19 mouse cellular contexts compared by ENCODE assay signal in the genomic region with DNA sequence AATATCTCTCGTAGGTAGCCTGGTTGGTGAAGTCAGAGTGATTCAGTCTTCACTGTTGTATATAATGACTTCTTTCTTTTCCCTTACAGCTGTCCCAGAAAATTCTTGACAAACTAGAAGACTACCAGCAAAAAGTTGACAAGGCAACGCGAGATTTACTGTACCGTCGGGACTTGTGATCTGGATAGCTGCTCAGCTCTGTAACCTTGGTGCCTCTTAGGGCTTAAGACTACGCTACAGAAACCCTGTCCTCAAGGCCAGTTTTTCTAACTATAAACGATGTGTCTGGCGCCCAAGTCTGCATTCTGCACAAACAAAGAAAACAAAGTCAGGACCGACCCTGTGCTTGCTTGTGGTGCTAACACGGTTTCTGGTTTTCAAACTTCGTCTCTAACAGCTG. TPM values are rescaled to one million over a fixed set of nuclear protein-coding genes. Genes with fewer than 3 reads are reported as not detected.
"Had no signal": no experiment of that assay in that cellular context is flagged by ENCODE, and none has a peak within 500 bp of the region (broad histone marks: within the 10 kb centered on the region; RNA-seq: fewer than 3 reads in every experiment).

No protein-coding gene starts in this region.

- H3K4me3 ChIP-seq: kidney, embryonic 15.5 days; left cerebral cortex, adult 2 months; liver, embryonic 13.5 days; stomach, embryonic 15.5 days had no signal

- H3K4me2 ChIP-seq: kidney, embryonic 15.5 days; liver, embryonic 13.5 days; midbrain, embryonic 11.5 days; stomach, embryonic 15.5 days had no signal

- H3K27me3 ChIP-seq: kidney, embryonic 15.5 days; liver, embryonic 13.5 days; stomach, embryonic 15.5 days had no signal

- H3K4me1 ChIP-seq: kidney, embryonic 15.5 days; liver, embryonic 13.5 days; stomach, embryonic 15.5 days had no signal

- H3K9me3 ChIP-seq: kidney, embryonic 15.5 days; liver, embryonic 13.5 days; stomach, embryonic 15.5 days had no signal

- H3K27ac ChIP-seq: kidney, embryonic 15.5 days; left cerebral cortex, adult 2 months; liver, embryonic 13.5 days; stomach, embryonic 15.5 days had no signal

- H3K9ac ChIP-seq: kidney, embryonic 15.5 days; liver, embryonic 13.5 days; stomach, embryonic 15.5 days had no signal

- DNase-seq: kidney, adult 8-10 months; kidney, postnatal 10 days; kidney, postnatal 36 days; layer of hippocampus, postnatal 36 days; liver, embryonic 13.5 days; lung, adult 2 months; lung, postnatal 14 days; lung, postnatal 4 days; midbrain, embryonic 14.5 days; right cerebral cortex, adult 18-20 months; right cerebral cortex, postnatal 14 days; right cerebral cortex, postnatal 4 days; thymus, postnatal 25 days had no signal

RNA-seq across cellular contexts. Expression of a gene that starts 47.2 kb away (rescaled TPM):
- total RNA-seq: liver, adult 2 months; megakaryocyte-erythroid progenitor cell, adult 5-6 weeks had no signal
